Mouse (Mus musculus) lung, adult 2 months (tissue): ENCODE results near the gene Uox. TPM values are rescaled to one million over a fixed set of nuclear protein-coding genes. Genes with fewer than 3 reads are reported as not detected.

Experiments used
- DNase-seq: peaks from one replicate; pipeline ENCODE4 v3.0.0; 2022
- H3K4me1 ChIP-seq: fragments of 200-500 bp; 2 replicates; pipeline ENCODE4 v1.6.1; 2011; ENCODE audit warnings: low read length; ENCODE audit not compliant: control insufficient read depth, insufficient read depth
- H3K4me3 ChIP-seq: fragments of 200-500 bp; replicated peaks from 2 replicates; pipeline ENCODE3; 2011; ENCODE audit warnings: low read depth, mild to moderate bottlenecking, control low read depth, low read length; ENCODE audit errors: extremely low read depth
- CTCF ChIP-seq: fragments of 200-500 bp; IDR thresholded peaks from 2 replicates; pipeline ENCODE4 v1.5.1; 2011; ENCODE audit warnings: mild to moderate bottlenecking, low read length, control low read depth; ENCODE audit not compliant: insufficient read depth
- POLR2A ChIP-seq: fragments of 200-500 bp; IDR thresholded peaks from 2 replicates; pipeline ENCODE4 v1.6.1; 2011; ENCODE audit warnings: low read depth, mild to moderate bottlenecking, control low read depth, low read length, borderline replicate concordance; ENCODE audit errors: extremely low read depth
- WGBS: fragments of 180-500 bp; shearing (Covaris S2); methylation state at CpG from one replicate; pipeline ENCODE4 v1.1.7; 2018; 5-methylcytosine and 5-hydroxymethylcytosine counted together
- polyA plus RNA-seq: library from polyadenylated mRNA; depleted of rRNA; stranded (reverse); fragments of >200 nt; gene quantifications from 2 replicates; pipeline ENCODE4 v1.2.3, GENCODE M21; 2012

The Uox gene
- polyA plus RNA-seq, 1 experiment = 0.82 TPM

DNA sequence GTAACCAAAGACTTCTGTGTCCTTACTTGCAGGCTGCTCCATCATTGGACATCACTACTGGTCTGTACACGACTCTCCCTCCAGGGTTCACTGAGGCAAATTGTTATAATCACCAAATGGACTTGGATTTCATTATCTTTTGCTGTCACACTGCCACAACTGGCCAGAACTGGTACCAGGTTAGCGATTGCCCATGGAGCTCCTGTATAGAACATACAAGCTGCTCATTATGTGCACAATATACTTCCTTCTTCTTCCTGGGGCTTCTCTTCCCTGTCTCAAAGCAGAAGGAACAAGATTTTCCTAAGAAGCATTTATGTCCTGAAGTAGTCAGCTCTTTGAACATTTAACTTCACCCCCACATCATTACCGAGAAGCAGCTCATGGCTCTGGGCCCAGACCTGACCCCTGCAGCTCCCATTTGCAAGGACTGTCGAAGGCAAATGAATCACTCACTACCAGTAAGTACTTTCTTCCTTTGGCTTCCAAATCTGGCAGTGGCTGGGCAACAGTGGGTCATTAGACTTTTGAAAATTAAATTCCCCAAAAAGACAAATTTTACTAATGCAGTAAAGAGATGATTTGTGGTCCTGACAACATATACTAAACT, 71.7 kb downstream of the Uox start:
- no peak overlapping the region for H3K4me3 ChIP-seq
- 58% methylated on average over 4 of the region's 4 CpGs for WGBS
- TF ChIP-seq POLR2A (no peak), CTCF (no peak)
- H3K4me1 ChIP-seq = no peaks in the 10 kb centered on the region
- no peak for DNase-seq

- WGBS = 59% methylated on average over 10 of the region's 10 CpGs
- Histone ChIP-seq H3K4me1 (no peaks in the 10 kb centered on the region), H3K4me3 (no peak overlapping the region)
- DNase-seq = no peak
- no peak for TF ChIP-seq CTCF
These were observed 79.2 kb downstream of the Uox start for GRCm38 (mm10) chr3:146649311-146649894.

DNA sequence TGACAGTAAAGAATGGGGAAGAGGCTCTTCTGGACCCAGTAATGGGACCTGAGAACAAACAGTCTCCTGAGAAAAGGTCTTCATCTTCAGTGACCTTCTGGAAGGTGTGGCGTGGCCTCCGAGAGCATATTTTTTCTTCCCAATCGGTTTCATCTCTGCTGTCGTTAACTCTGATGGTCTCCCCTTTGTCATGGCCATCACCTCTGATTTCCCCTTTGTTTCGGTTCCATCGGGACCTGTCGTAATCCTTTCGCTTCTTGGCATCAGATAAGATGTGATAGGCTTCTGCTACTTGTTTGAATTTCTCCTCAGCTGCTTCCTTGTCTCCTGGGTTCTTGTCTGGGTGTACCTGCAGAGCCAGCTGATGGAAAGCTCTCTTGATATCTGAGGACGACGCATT, 80.5 kb downstream of the Uox start:
- no peak for DNase-seq
- WGBS = 85% methylated on average over 10 of the region's 10 CpGs
- Histone ChIP-seq H3K4me1 (no peaks in the 10 kb centered on the region), H3K4me3 (no peak overlapping the region)
- TF ChIP-seq CTCF = no peak

DNA sequence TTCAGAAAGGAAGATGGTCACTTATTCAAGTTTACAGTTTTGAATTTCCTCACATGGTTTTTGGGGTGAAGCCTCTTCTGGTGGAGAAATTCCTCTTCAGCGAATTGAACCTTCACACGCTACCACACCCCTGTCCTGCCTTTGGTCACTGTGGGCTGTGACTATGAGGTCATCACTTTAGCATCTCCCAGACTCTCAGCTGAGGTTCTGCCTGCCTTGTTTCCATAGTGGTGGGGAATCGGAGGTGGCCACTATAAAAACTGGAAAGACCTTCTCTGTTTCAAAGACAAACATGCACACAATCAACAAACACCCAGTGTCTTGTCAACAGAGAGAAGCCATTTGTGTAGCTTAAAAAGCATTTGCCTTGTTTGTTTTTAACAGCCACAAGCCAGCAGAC, 81.0 kb downstream of the Uox start, which contains the start of gene 4930503B20Rik:
4930503B20Rik (minus strand) TSS at position 101 of the 400 bp plus-strand sequence.
- Histone ChIP-seq H3K4me3 (no peak within 1 kb of the TSS), H3K4me1 (no peaks in the 10 kb centered on the region)
- no peak for DNase-seq
- WGBS = 75% methylated on average over 3 of the region's 3 CpGs
- TF ChIP-seq POLR2A = no peak
- TF ChIP-seq CTCF = no peak

GRCm38 (mm10) chr3:146652431-146652830, 82.2 kb downstream of the Uox start:
- no peak for TF ChIP-seq POLR2A
- TF ChIP-seq CTCF = no peak
- DNase-seq = no peak
- H3K4me1 ChIP-seq = no peaks in the 10 kb centered on the region
- no peak overlapping the region for H3K4me3 ChIP-seq
- WGBS = 80% methylated on average over 5 of the region's 5 CpGs

DNA sequence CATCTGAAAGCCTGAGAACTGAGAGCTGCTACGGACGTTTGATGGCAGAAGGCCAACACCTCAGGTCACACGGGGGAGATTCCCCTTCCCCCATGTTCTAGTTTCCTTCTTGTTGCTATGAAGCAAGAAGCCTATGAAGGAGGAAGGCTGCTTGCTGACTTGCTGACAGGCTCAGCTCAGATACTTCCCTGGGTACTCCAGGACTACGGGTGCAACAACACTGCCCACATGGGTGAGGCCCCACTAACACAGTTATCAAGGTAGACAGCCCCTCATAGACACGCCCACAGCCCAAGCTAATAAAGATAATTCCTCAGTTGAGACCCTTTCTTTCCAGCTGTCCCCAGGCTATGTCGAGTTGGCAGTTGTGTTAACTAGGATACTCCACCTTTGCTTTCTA, 83.5 kb downstream of the Uox start:
- DNase-seq = no peak

GRCm38 (mm10) chr3:146655111-146655577, 84.9 kb downstream of the Uox start:
- Histone ChIP-seq H3K4me3 (no peak overlapping the region), H3K4me1 (no peaks in the 10 kb centered on the region)
- WGBS = 47% methylated on average over 2 of the region's 2 CpGs
- no peak for DNase-seq
- TF ChIP-seq POLR2A (no peak), CTCF (no peak)

More for the DNA sequence above, 83.5 kb downstream of the Uox start:
- TF ChIP-seq CTCF (no peak), POLR2A (no peak)
- 57% methylated on average over 6 of the region's 6 CpGs for WGBS
- Histone ChIP-seq H3K4me3 (no peak overlapping the region), H3K4me1 (no peaks in the 10 kb centered on the region)

DNA sequence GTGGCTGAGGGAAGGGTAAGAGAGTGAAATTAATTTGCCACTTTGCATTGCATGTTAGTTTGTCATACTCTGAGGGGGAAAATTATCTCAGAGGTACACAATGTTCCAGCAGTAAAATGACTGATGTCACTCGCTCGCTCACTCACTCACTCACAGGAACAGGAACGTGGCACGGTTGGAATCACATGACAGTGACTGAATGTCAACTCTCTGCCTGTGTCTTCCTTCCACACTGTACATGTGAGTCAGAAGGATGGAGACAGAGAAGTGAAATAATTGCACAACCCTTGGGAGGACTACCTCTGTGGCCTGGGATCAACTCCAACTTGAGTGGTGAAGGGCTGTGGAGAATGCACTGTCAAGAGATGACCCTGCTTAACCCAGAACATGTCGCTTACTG, 87.2 kb downstream of the Uox start:
- WGBS = 71% methylated on average over 5 of the region's 5 CpGs
- H3K4me3 ChIP-seq = no peak overlapping the region
- DNase-seq = no peak
- no peaks in the 10 kb centered on the region for H3K4me1 ChIP-seq
- TF ChIP-seq CTCF = no peak
- TF ChIP-seq POLR2A = no peak

- no peaks in the 10 kb centered on the region for H3K4me1 ChIP-seq
- no peak overlapping the region for H3K4me3 ChIP-seq
- TF ChIP-seq CTCF (no peak), POLR2A (no peak)
- WGBS = 94% methylated on average over 1 of the region's 1 CpGs
- no peak for DNase-seq
These were observed 87.9 kb downstream of the Uox start for GRCm38 (mm10) chr3:146658061-146658639.

- Histone ChIP-seq H3K4me3 (no peak overlapping the region), H3K4me1 (no peaks in the 10 kb centered on the region)
- 79% methylated on average over 5 of the region's 5 CpGs for WGBS
- no peak for TF ChIP-seq CTCF
- TF ChIP-seq POLR2A = no peak
- DNase-seq = no peak
These were observed 89.1 kb downstream of the Uox start for GRCm38 (mm10) chr3:146659321-146659720.
